Mouse (Mus musculus): ENCODE measurements around the gene BC030867. TPM values are rescaled to one million over a fixed set of nuclear protein-coding genes. Genes with fewer than 3 reads are reported as not detected.

Gene BC030867
- 21.7 and 23.5 TPM in 2 replicates for polyA plus RNA-seq (2016; fragmentation: Nextera tagmentation; extraction: Ambion mirVana)

DNA sequence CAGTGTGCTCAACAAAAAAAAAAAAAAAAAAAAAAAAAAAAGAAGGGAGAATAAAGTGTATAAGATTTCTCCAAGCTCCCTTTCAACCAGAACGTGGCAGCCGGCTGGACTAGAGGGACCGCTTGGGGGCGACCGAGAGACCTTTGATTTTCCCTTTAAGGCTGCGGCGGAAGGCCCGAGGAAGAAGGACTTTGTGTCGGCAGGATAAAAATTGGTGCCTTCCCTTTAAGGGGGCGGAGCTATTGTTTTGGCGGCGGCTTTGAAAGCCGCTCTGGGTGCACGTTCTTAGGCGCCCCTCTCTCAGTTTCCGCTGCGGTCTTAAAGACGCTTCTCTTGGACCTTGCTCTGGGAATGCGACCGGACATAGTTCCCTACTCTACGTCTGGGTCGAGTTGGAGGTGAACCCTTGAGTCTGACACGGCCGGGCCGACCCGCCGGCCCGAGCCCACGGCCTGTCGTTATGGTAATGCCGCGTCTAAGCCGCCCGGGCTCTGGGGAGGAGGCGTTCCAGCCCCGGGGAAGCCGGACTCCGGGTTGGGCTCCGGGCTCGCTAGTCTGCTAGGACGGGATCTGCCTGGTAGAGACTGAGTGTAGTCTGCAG, at the start of gene BC030867:
Gene BC030867 (plus strand): TSS at position 253 of the 601 bp plus-strand sequence.
- Histone ChIP-seq H3K36me3 (peaks cover 16% of the 10 kb centered on the region), H3K4me1 (replicated peaks) (peaks cover 25% of the 10 kb centered on the region), H3K27ac (peak within 1 kb of the TSS; percentile 67), H3K4me3 (replicated peaks) (peak within 1 kb of the TSS; percentile 79), H3K9ac (replicated peaks) (peak within 1 kb of the TSS; percentile 66), H3K9me3 (no peaks in the 10 kb centered on the region), H3K27me3 (no peaks in the 10 kb centered on the region; the same call in 1 of the 2 replicates), H3K4me2 (peak within 1 kb of the TSS; percentile 89)
- under 1% methylated on average over 41 of the region's 41 CpGs for WGBS
- peak; percentile 45; the same call in 1 of the 2 replicates for ATAC-seq (ENCODE audit: insufficient number of reproducible peaks, insufficient read depth, low FRiP score, low TSS enrichment, low read depth)

- peaks cover 99% of the 10 kb centered on the region for H3K36me3 ChIP-seq
- ATAC-seq (ENCODE audit: insufficient number of reproducible peaks, insufficient read depth, low FRiP score, low TSS enrichment, low read depth) = no peak
- no peak overlapping the region for H3K4me2 ChIP-seq
- H3K4me1 ChIP-seq (replicated peaks) = peaks cover 8% of the 10 kb centered on the region; the same call in 1 of the 2 replicates
- H3K9ac ChIP-seq (replicated peaks) = no peak overlapping the region
- no peaks in the 10 kb centered on the region for H3K27me3 ChIP-seq
- no peaks in the 10 kb centered on the region for H3K9me3 ChIP-seq
- no peak overlapping the region for H3K4me3 ChIP-seq (replicated peaks)
- H3K27ac ChIP-seq = no peak overlapping the region
- 30% methylated on average over 9 of the region's 9 CpGs for WGBS
Measured at GRCm38 (mm10) chr11:102199856-102200255, 48.8 kb upstream of the BC030867 start.

GRCm38 (mm10) chr11:102201408-102201821, 47.3 kb upstream of the BC030867 start:
- Histone ChIP-seq H3K4me2 (no peak overlapping the region), H3K4me3 (replicated peaks) (no peak overlapping the region), H3K9me3 (no peaks in the 10 kb centered on the region), H3K27me3 (no peaks in the 10 kb centered on the region), H3K36me3 (peaks cover 99% of the 10 kb centered on the region), H3K9ac (replicated peaks) (no peak overlapping the region), H3K27ac (no peak overlapping the region), H3K4me1 (replicated peaks) (peaks cover 9% of the 10 kb centered on the region)
- 78% methylated on average over 12 of the region's 12 CpGs for WGBS
- no peak for ATAC-seq (ENCODE audit: insufficient number of reproducible peaks, insufficient read depth, low FRiP score, low TSS enrichment, low read depth)

GRCm38 (mm10) chr11:102206481-102206880, 42.2 kb upstream of the BC030867 start:
- Histone ChIP-seq H3K9me3 (no peaks in the 10 kb centered on the region), H3K27me3 (no peaks in the 10 kb centered on the region), H3K4me2 (no peak overlapping the region), H3K9ac (replicated peaks) (no peak overlapping the region; the same call in 1 of the 2 replicates), H3K4me1 (replicated peaks) (peaks cover 38% of the 10 kb centered on the region), H3K27ac (no peak overlapping the region), H3K36me3 (peaks cover 54% of the 10 kb centered on the region), H3K4me3 (replicated peaks) (no peak overlapping the region)
- WGBS = 55% methylated on average over 28 of the region's 30 CpGs
- no peak for ATAC-seq (ENCODE audit: insufficient number of reproducible peaks, insufficient read depth, low FRiP score, low TSS enrichment, low read depth)

GRCm38 (mm10) chr11:102207825-102208777, 40.6 kb upstream of the BC030867 start:
- H3K4me2 ChIP-seq = no peak overlapping the region
- no peak overlapping the region for H3K4me3 ChIP-seq (replicated peaks)
- H3K27ac ChIP-seq = peak overlapping the region; percentile 50; the same call in 1 of the 2 replicates
- H3K9me3 ChIP-seq = no peaks in the 10 kb centered on the region
- H3K27me3 ChIP-seq = no peaks in the 10 kb centered on the region
- WGBS = 60% methylated on average over 11 of the region's 11 CpGs
- ATAC-seq (ENCODE audit: insufficient number of reproducible peaks, insufficient read depth, low FRiP score, low TSS enrichment, low read depth) = peak; percentile 18; the same call in 1 of the 2 replicates
- H3K4me1 ChIP-seq (replicated peaks) = peaks cover 45% of the 10 kb centered on the region
- H3K9ac ChIP-seq (replicated peaks) = no peak overlapping the region
- peaks cover 41% of the 10 kb centered on the region for H3K36me3 ChIP-seq

DNA sequence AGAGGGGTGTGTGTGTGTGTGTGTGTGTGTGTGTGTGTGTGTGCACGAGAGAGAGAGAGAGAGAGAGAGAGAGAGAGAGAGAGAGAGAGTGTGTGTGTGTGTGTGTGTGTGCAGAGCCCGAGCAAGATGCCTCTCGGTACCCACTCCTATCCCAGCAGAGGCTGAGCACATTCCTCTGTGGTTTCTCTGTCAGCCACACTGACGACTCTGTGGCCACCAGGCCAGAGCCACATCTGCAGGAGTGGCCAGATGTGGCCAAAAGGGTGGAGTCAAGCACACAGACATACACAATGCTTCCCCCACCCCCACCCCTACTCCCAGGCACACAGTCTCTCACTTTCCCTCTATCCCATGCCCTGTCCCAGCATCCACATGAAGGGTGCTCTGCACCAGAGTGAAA, 39.8 kb upstream of the BC030867 start:
- no peak overlapping the region for H3K4me2 ChIP-seq
- H3K4me1 ChIP-seq (replicated peaks) = peaks cover 51% of the 10 kb centered on the region
- 69% methylated on average over 3 of the region's 4 CpGs for WGBS
- H3K9ac ChIP-seq (replicated peaks) = no peak overlapping the region
- ATAC-seq (ENCODE audit: insufficient number of reproducible peaks, insufficient read depth, low FRiP score, low TSS enrichment, low read depth) = no peak
- no peaks in the 10 kb centered on the region for H3K9me3 ChIP-seq
- peak overlapping the region; percentile 62; the same call in 1 of the 2 replicates for H3K27ac ChIP-seq
- H3K36me3 ChIP-seq = peaks cover 34% of the 10 kb centered on the region
- H3K4me3 ChIP-seq (replicated peaks) = no peak overlapping the region
- H3K27me3 ChIP-seq = no peaks in the 10 kb centered on the region

DNA sequence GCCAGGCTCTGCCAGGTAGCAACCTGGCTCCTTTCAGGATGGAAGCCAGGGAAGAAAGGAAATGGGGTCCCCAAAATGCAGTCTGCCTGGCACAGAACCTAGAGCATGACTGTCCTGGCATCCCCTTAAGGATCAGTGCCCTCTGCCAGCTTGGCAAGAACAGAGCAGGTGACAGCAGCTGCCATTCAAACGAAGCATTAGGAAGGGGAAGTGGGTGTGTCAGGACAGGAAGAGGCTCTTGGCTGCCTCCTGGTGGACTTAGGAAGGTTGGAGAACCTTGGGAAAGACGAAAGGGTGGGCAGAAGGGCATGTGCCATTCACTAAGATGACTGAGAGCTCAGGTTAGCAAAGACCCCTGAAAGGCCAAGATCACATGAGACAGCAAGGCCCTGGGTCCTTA, 38.9 kb upstream of the BC030867 start:
- Histone ChIP-seq H3K9ac (replicated peaks) (no peak overlapping the region), H3K27me3 (no peaks in the 10 kb centered on the region), H3K4me1 (replicated peaks) (peaks cover 60% of the 10 kb centered on the region), H3K27ac (no peak overlapping the region), H3K36me3 (peaks cover 25% of the 10 kb centered on the region), H3K4me2 (no peak overlapping the region), H3K4me3 (replicated peaks) (no peak overlapping the region), H3K9me3 (no peaks in the 10 kb centered on the region)
- WGBS = 20% methylated on average over 2 of the region's 2 CpGs
- no peak for ATAC-seq (ENCODE audit: insufficient number of reproducible peaks, insufficient read depth, low FRiP score, low TSS enrichment, low read depth)

- ATAC-seq (ENCODE audit: insufficient number of reproducible peaks, insufficient read depth, low FRiP score, low TSS enrichment, low read depth) = no peak
- Histone ChIP-seq H3K4me2 (no peak overlapping the region), H3K36me3 (peaks cover 21% of the 10 kb centered on the region), H3K27me3 (no peaks in the 10 kb centered on the region), H3K4me3 (replicated peaks) (no peak overlapping the region), H3K4me1 (replicated peaks) (peaks cover 64% of the 10 kb centered on the region), H3K9me3 (no peaks in the 10 kb centered on the region), H3K27ac (no peak overlapping the region), H3K9ac (replicated peaks) (no peak overlapping the region)
- WGBS = 68% methylated on average over 3 of the region's 3 CpGs
Measured at GRCm38 (mm10) chr11:102210185-102210584, 38.5 kb upstream of the BC030867 start.

DNA sequence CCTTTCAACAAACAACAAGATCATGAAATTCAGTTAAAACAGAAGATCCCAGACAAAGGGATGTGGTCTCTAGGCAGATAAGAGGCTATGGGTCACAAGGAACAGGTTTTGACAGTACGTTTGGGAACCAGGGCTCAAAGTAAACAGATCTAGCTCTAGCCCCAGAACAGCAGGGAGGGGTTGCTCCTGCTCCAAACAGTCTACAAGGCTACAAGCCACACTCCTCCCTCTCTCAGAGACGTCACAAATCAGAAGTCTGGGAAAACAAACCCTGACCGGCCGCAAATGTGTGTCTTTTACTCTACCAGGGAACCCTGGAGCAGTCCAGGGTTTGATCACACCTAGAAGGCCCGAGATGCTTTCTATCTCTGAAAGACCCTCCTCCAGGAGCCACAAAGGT, 37.7 kb upstream of the BC030867 start:
- H3K27ac ChIP-seq = 0 out of 2 replicates have a peak overlapping the region, but pooled peaks have one; percentile 1
- no peak for ATAC-seq (ENCODE audit: insufficient number of reproducible peaks, insufficient read depth, low FRiP score, low TSS enrichment, low read depth)
- H3K9me3 ChIP-seq = no peaks in the 10 kb centered on the region
- peaks cover 12% of the 10 kb centered on the region for H3K36me3 ChIP-seq
- peak overlapping the region; percentile 2; the same call in 1 of the 2 replicates for H3K9ac ChIP-seq (replicated peaks)
- H3K4me1 ChIP-seq (replicated peaks) = peaks cover 73% of the 10 kb centered on the region
- H3K4me2 ChIP-seq = no peak overlapping the region
- H3K4me3 ChIP-seq (replicated peaks) = no peak overlapping the region
- no peaks in the 10 kb centered on the region for H3K27me3 ChIP-seq
- WGBS = 40% methylated on average over 5 of the region's 5 CpGs

DNA sequence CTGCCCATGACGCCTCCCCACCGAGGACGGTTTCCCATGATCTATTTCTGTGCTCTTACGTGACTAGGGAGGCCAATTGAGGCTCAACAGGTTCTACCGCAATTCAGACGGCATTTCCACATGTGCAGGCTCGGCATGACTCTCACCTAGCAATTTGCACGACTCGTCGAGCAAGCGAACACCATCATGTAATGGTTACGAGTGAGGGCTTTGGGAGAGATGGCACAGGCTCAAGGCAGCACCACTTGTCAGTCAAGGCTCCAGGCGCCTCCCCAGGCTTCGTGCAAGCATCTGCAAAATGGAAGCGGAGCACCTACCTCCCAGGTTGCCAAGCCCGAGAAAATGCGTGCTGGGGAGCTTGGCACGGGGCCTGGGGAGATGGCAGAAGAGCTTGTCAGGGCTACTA, 36.7 kb upstream of the BC030867 start:
- H3K4me2 ChIP-seq = no peak overlapping the region
- no peak for ATAC-seq (ENCODE audit: insufficient number of reproducible peaks, insufficient read depth, low FRiP score, low TSS enrichment, low read depth)
- H3K27ac ChIP-seq = no peak overlapping the region

More for the DNA sequence above, 36.7 kb upstream of the BC030867 start:
- H3K36me3 ChIP-seq = peaks cover 3% of the 10 kb centered on the region; the same call in 1 of the 2 replicates
- H3K9ac ChIP-seq (replicated peaks) = no peak overlapping the region
- no peaks in the 10 kb centered on the region for H3K27me3 ChIP-seq
- H3K9me3 ChIP-seq = no peaks in the 10 kb centered on the region
- peaks cover 76% of the 10 kb centered on the region for H3K4me1 ChIP-seq (replicated peaks)
- H3K4me3 ChIP-seq (replicated peaks) = no peak overlapping the region
- WGBS = 61% methylated on average over 18 of the region's 18 CpGs
